Mouse (Mus musculus) lung, adult 10 weeks (tissue): ENCODE results near the gene Vmn2r25. TPM values are rescaled to one million over a fixed set of nuclear protein-coding genes. Genes with fewer than 3 reads are reported as not detected.

Experiments used
- polyA plus RNA-seq: library from polyadenylated mRNA; stranded (reverse); fragments of 350-450 nt; fragmentation: Illumina TruSeq; extraction: RNeasy Lipid Tissue Mini Kit (QIAGEN cat#74804); gene quantifications from one replicate; pipeline ENCODE4 v1.2.3, GENCODE M21; 2014; ENCODE audit warnings: low read depth, low replicate concordance; ENCODE audit not compliant: insufficient read depth

The Vmn2r25 gene
- polyA plus RNA-seq: not detected

GRCm38 (mm10) chr6:123853363-123853762 is at the start of gene Vmn2r25:
Gene Vmn2r25 (minus strand): TSS chr6:123853463.

GRCm38 (mm10) chr6:123778579-123778978 is 74.7 kb downstream of the Vmn2r25 start, which contains the start of gene Vmn2r24:
Gene Vmn2r24 (plus strand): TSS chr6:123778879.

Other genes with a start within 250 kb of the Vmn2r25 start
- not detected for gene Vmn2r22, start 202.7 kb downstream of the Vmn2r25 start, polyA plus RNA-seq
- not detected for gene Vmn2r23, start 150.8 kb downstream of the Vmn2r25 start, polyA plus RNA-seq
- not detected for gene Vmn2r24, start 74.6 kb downstream of the Vmn2r25 start, polyA plus RNA-seq
- gene Vmn2r26, start 171.1 kb upstream of the Vmn2r25 start, polyA plus RNA-seq: not detected